In the genomic region with DNA sequence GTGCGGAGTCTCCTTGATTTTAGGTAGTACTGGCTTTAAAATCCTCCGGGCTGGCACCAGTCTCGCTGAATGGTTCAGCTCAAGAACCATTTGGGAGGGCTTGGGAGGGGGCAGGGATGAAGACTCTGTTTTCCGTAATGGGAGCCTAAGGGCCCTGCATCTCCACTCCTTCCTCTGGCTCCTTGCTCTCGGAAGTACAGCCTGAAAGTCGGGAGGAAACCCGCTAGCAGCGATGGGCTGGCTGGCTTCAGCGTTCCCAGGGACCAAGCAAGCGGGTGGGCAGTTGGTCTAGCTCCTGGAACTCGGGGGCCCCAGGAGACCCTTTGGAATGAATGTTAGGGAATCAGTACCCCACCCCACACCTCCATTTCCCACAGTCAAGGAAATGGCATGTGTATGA, we compare ENCODE assay signal across 17 mouse cellular contexts. TPM values are rescaled to one million over a fixed set of nuclear protein-coding genes. Genes with fewer than 3 reads are reported as not detected.
DNase-seq lines count a peak whose midpoint lies in the region; ATAC-seq and TF ChIP-seq lines count a peak whose summit lies in the region.
"Had no signal": no experiment of that assay in that cellular context is flagged by ENCODE, and none has a peak within 500 bp of the region (broad histone marks: within the 10 kb centered on the region; RNA-seq: fewer than 3 reads in every experiment).

No protein-coding gene starts in this region.

- H3K9ac ChIP-seq in forebrain, embryonic 13.5 days, result no peak overlapping the region
- H3K9ac ChIP-seq: forebrain, embryonic 12.5 days had no signal

- no peaks in the 10 kb centered on the region for H3K79me2 ChIP-seq in myocyte (ENCODE audit: control insufficient read depth, insufficient read depth)

- H3K9me3 ChIP-seq in forebrain, embryonic 10.5 days, result no peaks in the 10 kb centered on the region
- no peaks in the 10 kb centered on the region for H3K9me3 ChIP-seq in forebrain, embryonic 13.5 days (replicated peaks)
- H3K9me3 ChIP-seq in embryonic facial prominence, embryonic 10.5 days, result no peaks in the 10 kb centered on the region
- H3K9me3 ChIP-seq in limb, embryonic 10.5 days (replicated peaks), result no peaks in the 10 kb centered on the region
- H3K9me3 ChIP-seq: forebrain, embryonic 12.5 days had no signal

- DNase-seq in forebrain, embryonic 10.5 days (ENCODE audit: extremely low spot score, low spot score), result peak; percentile 39
- peak; percentile 51 for DNase-seq in embryonic facial prominence, embryonic 10.5 days (ENCODE audit: low spot score)
- DNase-seq in limb, embryonic 10.5 days (ENCODE audit: low spot score), result no peak
- no peak for DNase-seq in spleen, postnatal 14 days (ENCODE audit: low spot score in 2 of 2)
- no peak for DNase-seq in layer of hippocampus, adult 2 months (ENCODE audit: low spot score in 2 of 2)
- DNase-seq in gastrocnemius, adult 18-20 months (ENCODE audit: low spot score), result no peak
- DNase-seq: adrenal gland, postnatal 10 days; cerebellum, adult 9-11 months; heart, adult 11 months had no signal

- H3K36me3 ChIP-seq in forebrain, embryonic 10.5 days (replicated peaks), result no peaks in the 10 kb centered on the region
- no peaks in the 10 kb centered on the region for H3K36me3 ChIP-seq in forebrain, embryonic 13.5 days (ENCODE audit: poor library complexity, severe bottlenecking)
- no peaks in the 10 kb centered on the region for H3K36me3 ChIP-seq in embryonic facial prominence, embryonic 10.5 days (replicated peaks)
- no peaks in the 10 kb centered on the region for H3K36me3 ChIP-seq in limb, embryonic 10.5 days
- no peaks in the 10 kb centered on the region for H3K36me3 ChIP-seq in myocyte (ENCODE audit: control insufficient read depth, insufficient read depth)
- H3K36me3 ChIP-seq: forebrain, embryonic 12.5 days had no signal

- TF ChIP-seq POLR2A in myocyte (IDR thresholded peaks at IDR 0.05; ENCODE audit: insufficient read length, low read depth), result no peak

- no peak overlapping the region for H3ac ChIP-seq in myocyte (ENCODE audit: control insufficient read depth, insufficient read length)

- no peak for TF ChIP-seq CTCF in layer of hippocampus, adult 2 months (conservative IDR thresholded peaks at IDR 0.05)

- H3K27ac ChIP-seq in forebrain, embryonic 10.5 days, result no peak overlapping the region
- no peak overlapping the region for H3K27ac ChIP-seq in forebrain, embryonic 13.5 days
- H3K27ac ChIP-seq in embryonic facial prominence, embryonic 10.5 days (replicated peaks), result no peak overlapping the region
- H3K27ac ChIP-seq in limb, embryonic 10.5 days, result no peak overlapping the region
- H3K27ac ChIP-seq in layer of hippocampus, adult 2 months, result no peak overlapping the region
- H3K27ac ChIP-seq: forebrain, embryonic 12.5 days; macrophage had no signal

- H3K4me1 ChIP-seq in forebrain, embryonic 10.5 days, result peaks cover 26% of the 10 kb centered on the region
- peaks cover 4% of the 10 kb centered on the region for H3K4me1 ChIP-seq in forebrain, embryonic 13.5 days
- H3K4me1 ChIP-seq in embryonic facial prominence, embryonic 10.5 days, result peaks cover 12% of the 10 kb centered on the region
- peaks cover 23% of the 10 kb centered on the region for H3K4me1 ChIP-seq in limb, embryonic 10.5 days

- ATAC-seq in forebrain, embryonic 13.5 days, result no peak

- no peak overlapping the region for H3K4me3 ChIP-seq in forebrain, embryonic 10.5 days
- no peak overlapping the region for H3K4me3 ChIP-seq in forebrain, embryonic 13.5 days
- peak overlapping the region; percentile 36; the same call in 1 of the 2 replicates for H3K4me3 ChIP-seq in embryonic facial prominence, embryonic 10.5 days
- peak overlapping the region; percentile 39; the same call in 1 of the 2 replicates for H3K4me3 ChIP-seq in limb, embryonic 10.5 days
- H3K4me3 ChIP-seq in myocyte, result peak overlapping the region; percentile 35
- no peak overlapping the region for H3K4me3 ChIP-seq in layer of hippocampus, adult 2 months

- WGBS in forebrain, embryonic 10.5 days, result 1% methylated on average over 11 of the region's 11 CpGs
- WGBS in forebrain, embryonic 13.5 days, result 2% methylated on average over 11 of the region's 11 CpGs
- WGBS in embryonic facial prominence, embryonic 10.5 days, result 1% methylated on average over 11 of the region's 11 CpGs
- WGBS in limb, embryonic 10.5 days, result 0% methylated on average over 11 of the region's 11 CpGs

- peaks cover 100% of the 10 kb centered on the region for H3K27me3 ChIP-seq in forebrain, embryonic 10.5 days (ENCODE audit: poor library complexity, severe bottlenecking)
- peaks cover 100% of the 10 kb centered on the region for H3K27me3 ChIP-seq in forebrain, embryonic 13.5 days
- H3K27me3 ChIP-seq in embryonic facial prominence, embryonic 10.5 days (replicated peaks; ENCODE audit: low read depth, poor library complexity, severe bottlenecking), result peaks cover 100% of the 10 kb centered on the region
- H3K27me3 ChIP-seq in limb, embryonic 10.5 days (ENCODE audit: low read depth, poor library complexity, severe bottlenecking), result peaks cover 100% of the 10 kb centered on the region
- H3K27me3 ChIP-seq in myocyte (ENCODE audit: control insufficient read depth, insufficient read depth, insufficient read length), result no peaks in the 10 kb centered on the region

- no peak overlapping the region for H3K4me2 ChIP-seq in forebrain, embryonic 13.5 days
- H3K4me2 ChIP-seq in myocyte (ENCODE audit: low read depth), result peak overlapping the region; percentile 94

TF ChIP-seq in myocyte, 11 proteins besides CTCF, POLR2A, EP300 and RAD21:
- TF ChIP-seq E2F4 (IDR thresholded peaks at IDR 0.05; ENCODE audit: insufficient read depth), result no peak
- no peak for TF ChIP-seq TCF12 (IDR thresholded peaks at IDR 0.05; ENCODE audit: insufficient read depth, poor library complexity, severe bottlenecking)
- TF ChIP-seq MYOG (IDR thresholded peaks at IDR 0.05; ENCODE audit: control insufficient read depth in 1 of 3, insufficient read depth in 1 of 3, insufficient read length in 2 of 3, low read depth in 2 of 3), result no peak
- no peak for TF ChIP-seq REST (IDR thresholded peaks at IDR 0.05; ENCODE audit: insufficient read depth, insufficient read length)
- TF ChIP-seq USF1 (IDR thresholded peaks at IDR 0.05; ENCODE audit: low read depth), result no peak
TF ChIP-seq in myocyte: peak in this region for 0.

RNA-seq across cellular contexts. Expression of gene En1, which starts 4.9 kb away (rescaled TPM):
- polyA plus RNA-seq in forebrain, embryonic 10.5 days (2016; fragmentation: Nextera tagmentation; extraction: Ambion mirVana), result 0.10 TPM in 2 replicates
- polyA plus RNA-seq in forebrain, embryonic 13.5 days (2015; fragmentation: Nextera tagmentation; extraction: Ambion mirVana), result 0.13 TPM in 1 of 2 replicates, not detected in the other
- 0.30 and 0.47 TPM in 2 replicates for polyA plus RNA-seq in embryonic facial prominence, embryonic 10.5 days (2016; fragmentation: Nextera tagmentation; extraction: Ambion mirVana)
- polyA plus RNA-seq in limb, embryonic 10.5 days (2016; fragmentation: Nextera tagmentation; extraction: Ambion mirVana), result 0.91 and 1.0 TPM in 2 replicates
- 6.9 TPM for polyA plus RNA-seq in myocyte (2012; fragmentation: generic; extraction: Trizol)
- not detected for total RNA-seq in layer of hippocampus, adult 2 months (2021)
- 10 to 100 TPM in 1 of 2 experiments, 1 to 10 TPM in 1; 5.6 to 10.2 TPM for total RNA-seq in gastrocnemius, adult 18-20 months (2021)
- total RNA-seq: liver, adult 2 months; neutrophil, adult 5-6 weeks had no signal
- polyA plus RNA-seq: intestine, embryonic 14.5 days; liver, adult 2 months; macrophage; small intestine, adult 2 months had no signal

Comparison
In these comparisons a context has a peak if more than half of its experiments do, and no peak if none do; other contexts are left out.
1. DNase-seq: peak in forebrain, embryonic 10.5 days (single experiment) and embryonic facial prominence, embryonic 10.5 days (single experiment); none in limb, embryonic 10.5 days (single experiment), spleen, postnatal 14 days (0 of 2), layer of hippocampus, adult 2 months (0 of 2) and gastrocnemius, adult 18-20 months (single experiment).
2. H3K4me3 ChIP-seq: peak in embryonic facial prominence, embryonic 10.5 days (single experiment), limb, embryonic 10.5 days (single experiment) and myocyte (single experiment); none in forebrain, embryonic 10.5 days (single experiment), forebrain, embryonic 13.5 days (single experiment) and layer of hippocampus, adult 2 months (single experiment).